Mouse (Mus musculus) megakaryocyte, embryonic 14.5 days (primary cell): ENCODE data around the gene Rsbn1l. TPM values are rescaled to one million over a fixed set of nuclear protein-coding genes. Genes with fewer than 3 reads are reported as not detected.

Source experiments
- H3K27me3 ChIP-seq: replicated peaks from 2 replicates; pipeline ENCODE3; 2012; ENCODE audit warnings: inconsistent platforms
- H3K36me3 ChIP-seq: replicated peaks from 2 replicates; pipeline ENCODE3; 2012; ENCODE audit warnings: low read length, inconsistent platforms, mixed read lengths
- H3K4me1 ChIP-seq: 2 replicates; pipeline ENCODE4 v1.6.1; 2012; ENCODE audit warnings: inconsistent platforms
- H3K4me3 ChIP-seq: replicated peaks from 2 replicates; pipeline ENCODE3; 2012; ENCODE audit warnings: moderate library complexity, mild to moderate bottlenecking, inconsistent platforms
- H3K9me3 ChIP-seq: 2 replicates; pipeline ENCODE4 v1.6.1; 2012; ENCODE audit warnings: inconsistent platforms
- FLI1 ChIP-seq: IDR thresholded peaks from 2 replicates; pipeline ENCODE4 v1.6.1; 2012; ENCODE audit warnings: low read length, inconsistent platforms, mixed read lengths
- GATA1 ChIP-seq: IDR thresholded peaks from 3 replicates; pipeline ENCODE4 v1.6.1; 2012; ENCODE audit warnings: mixed read lengths, low read length, inconsistent platforms, borderline replicate concordance
- polyA plus RNA-seq: library from polyadenylated mRNA; stranded (reverse); fragments of >175 nt; gene quantifications from 2 replicates; pipeline ENCODE4 v1.2.3, GENCODE M21; 2012; ENCODE audit warnings: low replicate concordance; ENCODE audit not compliant: insufficient read depth

Rsbn1l gene
- polyA plus RNA-seq, 1 experiment: 15.8 TPM

DNA sequence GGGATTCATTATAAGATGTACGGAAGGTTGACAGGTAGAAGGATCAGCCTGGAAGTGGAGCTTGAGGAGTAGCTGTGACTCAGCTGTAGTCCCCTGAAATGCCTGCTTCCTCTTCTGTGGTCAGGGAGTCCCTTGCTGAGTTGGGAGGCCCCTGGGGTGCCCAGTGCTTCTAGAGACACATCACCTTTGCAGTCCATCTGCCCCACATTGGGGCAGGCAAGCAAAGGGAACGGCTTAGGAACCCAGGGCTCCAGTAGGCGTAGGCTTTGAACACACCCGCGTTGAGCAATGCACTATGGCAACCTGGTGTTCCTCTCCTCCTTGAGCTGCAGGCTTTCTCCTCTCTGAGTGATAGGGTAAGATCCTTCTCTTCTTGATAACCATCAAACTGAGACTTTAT lies 16.9 kb upstream of the Rsbn1l start:
- H3K4me3 ChIP-seq: peak overlapping the region; percentile 80
- no peaks in the 10 kb centered on the region for H3K27me3 ChIP-seq
- TF ChIP-seq GATA1 (no peak), FLI1 (no peak)
- no peaks in the 10 kb centered on the region for H3K9me3 ChIP-seq
- peaks cover 70% of the 10 kb centered on the region for H3K4me1 ChIP-seq
- H3K36me3 ChIP-seq: peaks cover 46% of the 10 kb centered on the region

DNA sequence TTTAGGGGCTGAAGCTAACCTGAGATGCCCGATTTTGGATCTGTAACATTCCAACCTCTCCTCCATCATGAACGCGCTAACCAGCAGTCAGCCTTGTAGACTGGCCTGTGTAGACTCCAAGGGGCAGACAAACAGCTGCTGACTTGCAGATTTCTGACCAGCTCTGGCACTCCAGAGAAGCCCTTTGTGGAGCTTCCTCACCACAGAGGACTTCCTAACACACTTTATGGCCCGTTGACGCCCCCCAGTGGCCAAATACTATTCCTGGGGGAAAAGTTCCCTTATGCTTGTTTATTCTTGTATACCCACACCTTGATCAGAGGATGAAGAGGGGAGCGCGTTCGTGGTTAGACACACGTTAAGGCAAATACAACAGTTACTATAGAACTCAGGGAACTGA lies 12.8 kb upstream of the Rsbn1l start:
- no peaks in the 10 kb centered on the region for H3K27me3 ChIP-seq
- H3K4me3 ChIP-seq: peak overlapping the region; percentile 23
- peaks cover 74% of the 10 kb centered on the region for H3K4me1 ChIP-seq
- 0 out of 2 replicates have a peak, but pooled peaks cover 3% of the 10 kb centered on the region for H3K9me3 ChIP-seq
- H3K36me3 ChIP-seq: peaks cover 62% of the 10 kb centered on the region
- TF ChIP-seq GATA1 (no peak), FLI1 (no peak)

GRCm38 (mm10) chr5:20968493-20968892 lies 12.3 kb upstream of the Rsbn1l start:
- TF ChIP-seq GATA1: no peak
- TF ChIP-seq FLI1: no peak
- H3K36me3 ChIP-seq: peaks cover 67% of the 10 kb centered on the region
- H3K4me1 ChIP-seq: peaks cover 70% of the 10 kb centered on the region
- H3K4me3 ChIP-seq: peak overlapping the region; percentile 23
- H3K9me3 ChIP-seq: 0 out of 2 replicates have a peak, but pooled peaks cover 3% of the 10 kb centered on the region
- H3K27me3 ChIP-seq: no peaks in the 10 kb centered on the region

DNA sequence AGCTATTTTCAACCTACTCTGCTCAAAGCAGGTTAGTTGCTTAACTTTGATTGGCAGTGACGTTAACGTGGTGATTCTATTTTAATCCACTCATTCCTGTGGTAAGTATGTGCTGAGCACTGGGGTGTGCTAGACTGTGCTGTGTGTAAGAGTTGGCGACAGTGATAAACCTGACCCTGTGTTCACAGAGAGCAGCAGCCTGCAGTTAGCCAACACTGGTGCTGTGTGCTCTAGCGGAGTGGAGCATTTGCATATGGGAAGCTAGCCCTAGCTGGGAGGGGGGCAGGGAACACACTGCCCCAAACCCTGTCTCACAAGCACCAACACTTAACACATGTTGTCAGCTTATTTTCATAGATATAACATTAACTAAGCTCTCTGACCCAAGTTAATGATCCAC lies 11.7 kb upstream of the Rsbn1l start:
- TF ChIP-seq FLI1 (no peak), GATA1 (no peak)
- H3K36me3 ChIP-seq: peaks cover 69% of the 10 kb centered on the region
- no peaks in the 10 kb centered on the region for H3K27me3 ChIP-seq
- 0 out of 2 replicates have a peak, but pooled peaks cover 3% of the 10 kb centered on the region for H3K9me3 ChIP-seq
- H3K4me1 ChIP-seq: peaks cover 67% of the 10 kb centered on the region
- H3K4me3 ChIP-seq: peak overlapping the region; percentile 69

GRCm38 (mm10) chr5:20964446-20964845 lies 8.2 kb upstream of the Rsbn1l start:
- TF ChIP-seq FLI1 (no peak), GATA1 (no peak)
- Histone ChIP-seq H3K36me3 (peaks cover 82% of the 10 kb centered on the region), H3K27me3 (no peaks in the 10 kb centered on the region), H3K4me3 (no peak overlapping the region), H3K9me3 (0 out of 2 replicates have a peak, but pooled peaks cover 3% of the 10 kb centered on the region), H3K4me1 (peaks cover 59% of the 10 kb centered on the region)

- Histone ChIP-seq H3K4me1 (peaks cover 55% of the 10 kb centered on the region), H3K9me3 (0 out of 2 replicates have a peak, but pooled peaks cover 3% of the 10 kb centered on the region), H3K36me3 (peaks cover 84% of the 10 kb centered on the region), H3K27me3 (no peaks in the 10 kb centered on the region), H3K4me3 (no peak overlapping the region)
- TF ChIP-seq FLI1: no peak
- no peak for TF ChIP-seq GATA1
These were observed 7.1 kb upstream of the Rsbn1l start for GRCm38 (mm10) chr5:20963295-20963694.

- Histone ChIP-seq H3K27me3 (no peaks in the 10 kb centered on the region), H3K9me3 (0 out of 2 replicates have a peak, but pooled peaks cover 3% of the 10 kb centered on the region), H3K36me3 (peaks cover 90% of the 10 kb centered on the region), H3K4me3 (no peak overlapping the region), H3K4me1 (peaks cover 56% of the 10 kb centered on the region)
- TF ChIP-seq GATA1 (no peak), FLI1 (no peak)
These were observed 4.7 kb upstream of the Rsbn1l start for GRCm38 (mm10) chr5:20960927-20961326.

DNA sequence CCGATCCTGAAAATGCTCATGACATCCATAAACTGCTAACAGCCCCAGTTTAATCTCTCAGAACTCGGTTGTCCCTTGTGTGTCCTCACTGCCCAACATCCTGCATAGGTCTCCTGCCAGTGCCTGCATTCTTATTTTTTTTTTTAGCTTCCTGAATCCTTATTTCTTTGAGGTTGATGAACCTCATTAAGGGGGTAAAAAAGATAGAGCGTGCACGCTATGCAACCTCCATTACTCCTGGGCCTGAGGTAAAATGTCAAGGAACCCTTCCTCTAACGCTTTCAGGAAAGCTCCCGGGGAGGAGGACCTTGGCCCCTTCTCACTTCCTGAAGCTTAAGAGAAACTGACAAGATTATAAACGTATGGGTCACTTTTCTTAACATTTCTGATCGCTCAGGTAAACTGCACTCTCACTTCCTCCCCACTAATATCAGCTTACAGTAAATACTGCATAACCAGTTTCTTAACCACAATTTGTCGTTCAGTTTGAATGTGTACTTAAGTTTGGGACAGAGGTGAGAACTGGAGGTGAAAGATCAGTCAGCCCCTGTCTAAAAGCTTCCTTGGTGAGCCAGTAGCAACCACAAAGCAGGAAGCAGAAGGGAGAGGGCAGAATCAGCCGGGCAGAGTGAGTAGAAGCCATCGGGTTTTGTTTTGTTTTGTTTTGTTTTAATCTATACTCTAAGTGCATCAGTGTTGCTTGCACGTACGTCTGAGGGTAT lies 923 bp downstream of the Rsbn1l start:
- H3K4me3 ChIP-seq: peak overlapping the region; percentile 91
- no peak for TF ChIP-seq GATA1
- no peak for TF ChIP-seq FLI1
- H3K4me1 ChIP-seq: peaks cover 56% of the 10 kb centered on the region
- peaks cover 53% of the 10 kb centered on the region for H3K36me3 ChIP-seq
- no peaks in the 10 kb centered on the region for H3K27me3 ChIP-seq
- H3K9me3 ChIP-seq: no peaks in the 10 kb centered on the region

- Histone ChIP-seq H3K27me3 (no peaks in the 10 kb centered on the region), H3K4me1 (peaks cover 57% of the 10 kb centered on the region), H3K9me3 (no peaks in the 10 kb centered on the region), H3K36me3 (peaks cover 34% of the 10 kb centered on the region), H3K4me3 (peak overlapping the region; percentile 99)
- TF ChIP-seq GATA1 (no peak), FLI1 (no peak)
These were observed 3.8 kb downstream of the Rsbn1l start for GRCm38 (mm10) chr5:20952337-20952925.

GRCm38 (mm10) chr5:20951666-20952281 lies 4.4 kb downstream of the Rsbn1l start:
- TF ChIP-seq FLI1 (no peak), GATA1 (no peak)
- no peaks in the 10 kb centered on the region for H3K9me3 ChIP-seq
- H3K4me1 ChIP-seq: peaks cover 60% of the 10 kb centered on the region

More at GRCm38 (mm10) chr5:20951666-20952281, 4.4 kb downstream of the Rsbn1l start:
- H3K4me3 ChIP-seq: peak overlapping the region; percentile 99
- H3K36me3 ChIP-seq: peaks cover 30% of the 10 kb centered on the region
- H3K27me3 ChIP-seq: no peaks in the 10 kb centered on the region
